Mouse (Mus musculus) limb, embryonic 10.5 days (tissue): ENCODE data around the gene Foxc1. TPM values are rescaled to one million over a fixed set of nuclear protein-coding genes. Genes with fewer than 3 reads are reported as not detected.
A peak's percentile ranks its signal among the peaks of the same experiment; 100 is the strongest.

Experiments
- DNase-seq: peaks from one replicate; pipeline ENCODE4 v3.0.0-alpha.2; 2017; ENCODE audit warnings: low spot score
- H3K27ac ChIP-seq: fragments of 300-500 bp; sonication (generic); 2 replicates; pipeline ENCODE4 v1.5.1; 2016; ENCODE audit warnings: mild to moderate bottlenecking
- H3K27me3 ChIP-seq: fragments of 300-500 bp; sonication (generic); 2 replicates; pipeline ENCODE4 v1.6.1; 2016; ENCODE audit warnings: low read depth, mild to moderate bottlenecking; ENCODE audit not compliant: poor library complexity, severe bottlenecking
- H3K36me3 ChIP-seq: fragments of 300-500 bp; sonication (generic); 2 replicates; pipeline ENCODE4 v1.6.1; 2016; ENCODE audit warnings: mild to moderate bottlenecking, moderate library complexity
- H3K4me1 ChIP-seq: fragments of 300-500 bp; sonication (generic); 2 replicates; pipeline ENCODE4 v1.6.1; 2016
- H3K4me3 ChIP-seq: fragments of 300-500 bp; sonication (generic); 2 replicates; pipeline ENCODE4 v1.5.1; 2016; ENCODE audit warnings: mild to moderate bottlenecking, moderate library complexity
- H3K9me3 ChIP-seq: fragments of 300-500 bp; sonication (generic); replicated peaks from 2 replicates; pipeline ENCODE4 v1.6.1; 2016; ENCODE audit warnings: mild to moderate bottlenecking
- WGBS: fragments of 180-500 bp; shearing (Covaris S2); methylation state at CpG from one replicate; pipeline ENCODE4 v1.1.7; 2016; 5-methylcytosine and 5-hydroxymethylcytosine counted together
- polyA plus RNA-seq: library from polyadenylated mRNA; unstranded; fragments of >200 nt; fragmentation: Nextera tagmentation; extraction: Ambion mirVana; gene quantifications from 2 replicates; pipeline ENCODE4 v1.2.1, GENCODE M21; 2016

Gene Foxc1
- polyA plus RNA-seq = 0.74 and 1.8 TPM in 2 replicates

DNA sequence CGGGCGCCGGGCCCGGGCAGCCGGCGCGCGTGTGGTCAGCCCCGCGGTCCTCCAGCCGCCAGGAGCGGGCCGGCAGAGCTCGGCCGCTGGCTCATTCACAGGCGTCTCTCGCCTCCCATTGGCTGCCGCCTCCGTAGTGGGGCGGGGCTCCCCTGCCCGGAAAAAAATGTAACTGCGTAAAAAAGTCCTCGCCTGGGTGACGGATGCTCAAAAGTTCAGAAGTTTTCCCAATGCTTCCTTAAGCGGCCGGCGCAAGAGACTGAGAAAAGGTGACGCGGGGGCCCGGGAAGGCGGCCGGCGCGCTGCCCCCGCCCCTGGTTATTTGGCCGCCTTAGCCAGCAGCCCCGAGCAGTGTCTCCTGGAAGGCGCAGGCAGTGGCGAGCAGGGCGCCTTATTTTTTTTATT, at the start of gene Foxc1:
Gene Foxc1 (plus strand): TSS at position 206 of the 405 bp plus-strand sequence.
- peak; percentile 88 for DNase-seq

DNA sequence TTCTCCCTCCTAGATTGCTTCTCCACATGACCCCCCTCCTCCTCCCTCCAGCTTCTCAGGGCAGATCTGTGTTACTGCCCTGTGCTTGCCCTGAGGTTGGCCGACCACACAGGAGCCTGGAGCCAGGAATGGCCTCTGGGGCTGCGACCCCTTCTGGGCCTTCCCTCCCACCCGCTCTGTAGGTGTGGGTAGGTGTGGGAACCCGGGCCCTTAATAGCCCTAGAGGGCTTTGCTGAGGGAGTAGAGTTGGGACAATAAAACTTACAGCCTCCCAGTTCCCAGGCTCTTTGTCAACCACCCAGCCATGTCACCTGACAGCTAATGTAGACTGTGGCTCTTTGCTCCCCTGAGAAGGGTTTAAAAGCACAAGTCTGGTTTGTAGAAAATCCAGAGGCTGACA, 46.0 kb upstream of the Foxc1 start:
- Histone ChIP-seq H3K4me1 (peaks cover 23% of the 10 kb centered on the region), H3K9me3 (no peaks in the 10 kb centered on the region), H3K27ac (peak overlapping the region; percentile 67), H3K36me3 (no peaks in the 10 kb centered on the region), H3K4me3 (no peak overlapping the region), H3K27me3 (peaks cover 42% of the 10 kb centered on the region)
- peak; percentile 57 for DNase-seq
- 3% methylated on average over 4 of the region's 4 CpGs for WGBS

More for the DNA sequence above, at the start of gene Foxc1:
- Histone ChIP-seq H3K4me1 (peaks cover 74% of the 10 kb centered on the region), H3K27me3 (peaks cover 99% of the 10 kb centered on the region), H3K4me3 (peak within 1 kb of the TSS; percentile 73), H3K9me3 (no peaks in the 10 kb centered on the region), H3K27ac (peak within 1 kb of the TSS; percentile 91), H3K36me3 (peaks cover 4% of the 10 kb centered on the region; the same call in 1 of the 2 replicates)
- WGBS = under 1% methylated on average over 40 of the region's 40 CpGs

GRCm38 (mm10) chr13:31761057-31761456, 45.4 kb upstream of the Foxc1 start:
- H3K36me3 ChIP-seq = no peaks in the 10 kb centered on the region
- WGBS = 71% methylated on average over 4 of the region's 4 CpGs
- H3K4me1 ChIP-seq = peaks cover 23% of the 10 kb centered on the region
- peak overlapping the region; percentile 67; the same call in 1 of the 2 replicates for H3K27ac ChIP-seq
- DNase-seq = no peak
- H3K9me3 ChIP-seq = no peaks in the 10 kb centered on the region
- H3K4me3 ChIP-seq = no peak overlapping the region
- peaks cover 39% of the 10 kb centered on the region for H3K27me3 ChIP-seq

DNA sequence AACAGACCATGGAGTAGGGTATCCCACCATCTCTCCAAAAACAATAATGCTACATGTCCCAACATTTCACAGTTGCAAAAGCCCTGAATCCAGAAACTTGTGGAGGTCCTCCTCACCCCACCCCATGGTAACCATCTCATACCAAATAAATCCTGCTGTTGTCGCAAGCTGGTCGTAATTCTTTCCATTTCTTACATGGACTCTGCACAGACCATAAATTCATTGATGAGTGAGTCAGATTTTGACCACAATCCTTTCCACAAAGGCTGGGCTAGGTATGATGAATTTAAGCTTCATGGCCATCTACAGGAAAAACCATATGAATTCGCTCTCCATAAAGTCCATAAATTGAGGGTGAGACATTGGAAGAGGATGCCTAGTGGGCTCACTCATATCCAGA, 42.0 kb upstream of the Foxc1 start:
- no peak overlapping the region for H3K27ac ChIP-seq
- no peaks in the 10 kb centered on the region for H3K9me3 ChIP-seq
- peaks cover 28% of the 10 kb centered on the region; the same call in 1 of the 2 replicates for H3K27me3 ChIP-seq
- no peak overlapping the region for H3K4me3 ChIP-seq
- H3K4me1 ChIP-seq = peaks cover 21% of the 10 kb centered on the region
- 90% methylated on average over 3 of the region's 3 CpGs for WGBS
- DNase-seq = no peak
- H3K36me3 ChIP-seq = no peaks in the 10 kb centered on the region

DNA sequence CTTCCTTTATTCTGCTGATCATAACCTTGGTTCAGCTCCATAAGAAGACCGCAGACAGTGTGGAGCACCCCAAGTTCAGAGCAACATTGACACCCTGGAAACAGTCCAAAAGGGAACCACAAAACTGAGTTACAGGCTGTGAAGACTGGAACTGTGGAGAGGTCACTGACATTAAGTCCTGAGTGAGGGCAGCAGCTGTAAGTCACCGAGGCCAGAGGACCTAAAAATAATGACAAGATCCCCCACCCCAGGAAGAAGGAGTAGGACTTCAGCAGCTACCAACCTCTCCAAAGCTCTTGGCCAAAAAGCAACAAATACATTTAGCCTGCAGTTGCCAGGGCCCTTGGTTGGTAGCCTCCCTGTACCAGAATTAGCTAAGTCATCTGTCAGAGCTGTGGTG, 40.9 kb upstream of the Foxc1 start:
- 89% methylated on average over 2 of the region's 2 CpGs for WGBS
- H3K27ac ChIP-seq = no peak overlapping the region

GRCm38 (mm10) chr13:31772882-31773281, 33.6 kb upstream of the Foxc1 start:
- Histone ChIP-seq H3K4me3 (no peak overlapping the region), H3K4me1 (peaks cover 13% of the 10 kb centered on the region), H3K9me3 (no peaks in the 10 kb centered on the region), H3K27me3 (0 out of 2 replicates have a peak, but pooled peaks cover 5% of the 10 kb centered on the region), H3K27ac (no peak overlapping the region), H3K36me3 (no peaks in the 10 kb centered on the region)
- WGBS = 79% methylated on average over 5 of the region's 5 CpGs
- no peak for DNase-seq

More for the DNA sequence above, 40.9 kb upstream of the Foxc1 start:
- no peak for DNase-seq
- Histone ChIP-seq H3K9me3 (no peaks in the 10 kb centered on the region), H3K4me1 (peaks cover 10% of the 10 kb centered on the region), H3K4me3 (no peak overlapping the region), H3K27me3 (peaks cover 25% of the 10 kb centered on the region; the same call in 1 of the 2 replicates), H3K36me3 (no peaks in the 10 kb centered on the region)

GRCm38 (mm10) chr13:31775762-31776161, 30.7 kb upstream of the Foxc1 start:
- Histone ChIP-seq H3K36me3 (no peaks in the 10 kb centered on the region), H3K9me3 (no peaks in the 10 kb centered on the region), H3K4me1 (peaks cover 18% of the 10 kb centered on the region), H3K4me3 (no peak overlapping the region), H3K27me3 (0 out of 2 replicates have a peak, but pooled peaks cover 5% of the 10 kb centered on the region), H3K27ac (peak overlapping the region; percentile 50; the same call in 1 of the 2 replicates)
- DNase-seq = no peak
- WGBS = 80% methylated on average over 5 of the region's 5 CpGs

- no peak overlapping the region for H3K4me3 ChIP-seq
- H3K4me1 ChIP-seq = peaks cover 18% of the 10 kb centered on the region
- H3K36me3 ChIP-seq = no peaks in the 10 kb centered on the region
- 70% methylated on average over 17 of the region's 17 CpGs for WGBS
- 0 out of 2 replicates have a peak, but pooled peaks cover 5% of the 10 kb centered on the region for H3K27me3 ChIP-seq
- no peak for DNase-seq
- no peaks in the 10 kb centered on the region for H3K9me3 ChIP-seq
- H3K27ac ChIP-seq = peak overlapping the region; percentile 36; the same call in 1 of the 2 replicates
These were observed 27.0 kb upstream of the Foxc1 start for GRCm38 (mm10) chr13:31779281-31779981.

GRCm38 (mm10) chr13:31780299-31780698, 26.1 kb upstream of the Foxc1 start:
- Histone ChIP-seq H3K27me3 (peaks cover 11% of the 10 kb centered on the region; the same call in 1 of the 2 replicates), H3K27ac (no peak overlapping the region), H3K36me3 (no peaks in the 10 kb centered on the region), H3K9me3 (no peaks in the 10 kb centered on the region), H3K4me1 (peaks cover 16% of the 10 kb centered on the region), H3K4me3 (no peak overlapping the region)
- DNase-seq = no peak
- WGBS = 94% methylated on average over 3 of the region's 3 CpGs

DNA sequence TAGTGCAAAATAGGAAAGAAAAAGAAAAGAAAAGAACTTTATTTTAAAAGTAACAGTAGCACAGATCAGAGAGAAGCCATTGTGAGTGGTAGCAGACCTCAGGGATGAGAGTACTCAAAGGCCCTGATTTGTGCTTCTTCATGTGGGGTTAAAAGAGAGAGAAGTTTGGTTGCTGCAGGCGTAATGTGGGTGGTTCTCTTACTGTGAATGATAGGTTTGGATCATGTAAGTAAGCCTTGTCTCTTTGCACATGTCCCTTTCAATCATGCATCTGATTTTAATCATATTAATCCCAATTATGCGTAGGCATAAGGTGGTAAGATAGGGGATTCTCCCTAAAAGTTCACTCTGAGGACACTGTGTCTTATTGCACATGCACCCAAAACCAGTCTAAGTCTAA, 24.4 kb upstream of the Foxc1 start:
- Histone ChIP-seq H3K4me1 (peaks cover 4% of the 10 kb centered on the region), H3K27ac (no peak overlapping the region), H3K9me3 (no peaks in the 10 kb centered on the region), H3K36me3 (no peaks in the 10 kb centered on the region), H3K27me3 (peaks cover 22% of the 10 kb centered on the region), H3K4me3 (no peak overlapping the region)
- 92% methylated on average over 2 of the region's 2 CpGs for WGBS
- no peak for DNase-seq

DNA sequence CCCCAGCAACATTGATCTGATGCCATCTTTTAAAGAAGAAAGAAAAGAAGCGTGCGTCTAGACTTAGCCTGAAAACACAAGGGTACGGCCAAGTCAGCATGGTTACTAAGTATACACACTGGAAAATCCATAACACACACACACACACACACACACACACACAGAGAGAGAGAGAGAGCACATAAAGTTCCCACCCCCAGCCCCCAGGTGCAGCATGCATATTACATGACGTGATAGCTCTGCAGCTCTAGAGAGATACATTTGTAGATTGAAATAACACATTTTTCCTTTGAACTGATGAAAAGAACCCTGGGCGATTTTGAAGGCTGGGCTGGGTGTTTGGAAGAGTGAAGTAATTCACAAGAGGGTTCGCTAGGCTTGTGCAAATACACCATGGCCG, 21.7 kb upstream of the Foxc1 start:
- H3K27me3 ChIP-seq = peaks cover 22% of the 10 kb centered on the region
- no peaks in the 10 kb centered on the region for H3K4me1 ChIP-seq
- H3K27ac ChIP-seq = no peak overlapping the region
- no peaks in the 10 kb centered on the region for H3K36me3 ChIP-seq
- no peak overlapping the region for H3K4me3 ChIP-seq
- no peak for DNase-seq
- no peaks in the 10 kb centered on the region for H3K9me3 ChIP-seq
- 69% methylated on average over 7 of the region's 7 CpGs for WGBS

GRCm38 (mm10) chr13:31792480-31793132, 13.8 kb upstream of the Foxc1 start:
- no peaks in the 10 kb centered on the region for H3K9me3 ChIP-seq
- no peak overlapping the region for H3K27ac ChIP-seq
- no peak overlapping the region for H3K4me3 ChIP-seq
- no peaks in the 10 kb centered on the region for H3K36me3 ChIP-seq
- 21% methylated on average over 17 of the region's 17 CpGs for WGBS
- peaks cover 13% of the 10 kb centered on the region for H3K4me1 ChIP-seq
- peak; percentile 87 for DNase-seq
- H3K27me3 ChIP-seq = peaks cover 58% of the 10 kb centered on the region

DNA sequence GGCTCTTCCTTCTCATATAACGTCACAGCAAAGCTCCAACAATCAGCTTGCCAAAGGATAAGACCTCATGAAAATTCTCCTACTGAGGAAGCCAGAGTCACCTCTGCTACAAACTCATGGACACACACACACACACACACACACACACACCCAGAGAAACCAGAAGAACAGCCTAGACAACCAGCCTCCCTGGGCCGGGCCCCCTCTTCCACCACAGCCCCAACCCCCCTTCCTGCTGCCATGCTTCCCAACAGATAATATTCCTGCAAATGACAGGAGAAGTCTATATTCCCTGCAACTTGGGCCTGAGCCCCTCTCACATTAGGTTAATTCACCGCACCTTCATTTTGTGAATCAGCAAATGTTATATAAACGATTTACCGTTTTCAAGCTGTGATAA, 13.3 kb upstream of the Foxc1 start:
- DNase-seq = no peak
- H3K36me3 ChIP-seq = no peaks in the 10 kb centered on the region
- H3K27ac ChIP-seq = no peak overlapping the region
- peaks cover 18% of the 10 kb centered on the region for H3K4me1 ChIP-seq
- H3K4me3 ChIP-seq = no peak overlapping the region
- H3K9me3 ChIP-seq = no peaks in the 10 kb centered on the region
- peaks cover 63% of the 10 kb centered on the region for H3K27me3 ChIP-seq
- WGBS = 28% methylated on average over 5 of the region's 5 CpGs
